Mouse (Mus musculus): ENCODE results near the gene Anks1b. TPM values are rescaled to one million over a fixed set of nuclear protein-coding genes. Genes with fewer than 3 reads are reported as not detected.

The Anks1b gene
- polyA plus RNA-seq, 1 experiment from 2014 or later, result 46.0 TPM

GRCm38 (mm10) chr10:90345394-90345793 is 472.1 kb downstream of the Anks1b start:
- H3K36me3 ChIP-seq, result no peaks in the 10 kb centered on the region
- H3K4me2 ChIP-seq (replicated peaks), result no peak overlapping the region
- ATAC-seq, result no peak
- no peak overlapping the region for H3K27ac ChIP-seq
- no peak overlapping the region for H3K9ac ChIP-seq (replicated peaks)
- no peaks in the 10 kb centered on the region for H3K4me1 ChIP-seq (replicated peaks)
- H3K9me3 ChIP-seq, result no peaks in the 10 kb centered on the region
- 91% methylated on average over 1 of the region's 1 CpGs for WGBS
- H3K27me3 ChIP-seq, result no peaks in the 10 kb centered on the region
- no peak overlapping the region for H3K4me3 ChIP-seq (replicated peaks)

- Histone ChIP-seq H3K27me3 (no peaks in the 10 kb centered on the region), H3K36me3 (no peaks in the 10 kb centered on the region), H3K27ac (no peak overlapping the region), H3K9ac (replicated peaks) (no peak overlapping the region), H3K4me1 (replicated peaks) (no peaks in the 10 kb centered on the region), H3K4me3 (replicated peaks) (no peak overlapping the region), H3K9me3 (no peaks in the 10 kb centered on the region), H3K4me2 (replicated peaks) (no peak overlapping the region)
- no CpG with 5 or more reads among the region's 1 CpGs for WGBS
- ATAC-seq, result no peak
These were observed 482.9 kb downstream of the Anks1b start for GRCm38 (mm10) chr10:90356258-90356657.

GRCm38 (mm10) chr10:90357169-90357907 is 484.0 kb downstream of the Anks1b start:
- ATAC-seq, result no peak
- H3K4me1 ChIP-seq (replicated peaks), result no peaks in the 10 kb centered on the region
- H3K36me3 ChIP-seq, result no peaks in the 10 kb centered on the region
- H3K27me3 ChIP-seq, result no peaks in the 10 kb centered on the region
- H3K27ac ChIP-seq, result no peak overlapping the region
- no peak overlapping the region for H3K4me3 ChIP-seq (replicated peaks)
- H3K9ac ChIP-seq (replicated peaks), result no peak overlapping the region
- WGBS, result 70% methylated on average over 1 of the region's 1 CpGs
- no peaks in the 10 kb centered on the region for H3K9me3 ChIP-seq
- no peak overlapping the region for H3K4me2 ChIP-seq (replicated peaks)

GRCm38 (mm10) chr10:90369015-90369414 is 495.7 kb downstream of the Anks1b start:
- H3K27ac ChIP-seq, result no peak overlapping the region
- H3K36me3 ChIP-seq, result no peaks in the 10 kb centered on the region
- no peak overlapping the region for H3K9ac ChIP-seq (replicated peaks)
- ATAC-seq, result no peak
- 96% methylated on average over 7 of the region's 7 CpGs for WGBS
- no peaks in the 10 kb centered on the region for H3K9me3 ChIP-seq
- H3K4me3 ChIP-seq (replicated peaks), result no peak overlapping the region
- H3K27me3 ChIP-seq, result no peaks in the 10 kb centered on the region
- no peak overlapping the region for H3K4me2 ChIP-seq (replicated peaks)
- H3K4me1 ChIP-seq (replicated peaks), result no peaks in the 10 kb centered on the region

GRCm38 (mm10) chr10:90370751-90371150 is 497.4 kb downstream of the Anks1b start:
- no peaks in the 10 kb centered on the region for H3K27me3 ChIP-seq
- 83% methylated on average over 3 of the region's 3 CpGs for WGBS
- no peak overlapping the region for H3K27ac ChIP-seq
- H3K4me1 ChIP-seq (replicated peaks), result no peaks in the 10 kb centered on the region
- H3K36me3 ChIP-seq, result no peaks in the 10 kb centered on the region
- no peak overlapping the region for H3K4me2 ChIP-seq (replicated peaks)
- no peaks in the 10 kb centered on the region for H3K9me3 ChIP-seq
- 0 out of 2 replicates have a peak, but pooled peaks have one; percentile 9 for ATAC-seq
- H3K4me3 ChIP-seq (replicated peaks), result no peak overlapping the region
- no peak overlapping the region for H3K9ac ChIP-seq (replicated peaks)

GRCm38 (mm10) chr10:90373469-90373868 is 500.2 kb downstream of the Anks1b start:
- 0 out of 2 replicates have a peak, but pooled peaks have one; percentile 4 for ATAC-seq
- Histone ChIP-seq H3K4me1 (replicated peaks) (no peaks in the 10 kb centered on the region), H3K9me3 (no peaks in the 10 kb centered on the region), H3K9ac (replicated peaks) (no peak overlapping the region), H3K4me3 (replicated peaks) (no peak overlapping the region), H3K27ac (no peak overlapping the region), H3K4me2 (replicated peaks) (no peak overlapping the region), H3K36me3 (no peaks in the 10 kb centered on the region), H3K27me3 (no peaks in the 10 kb centered on the region)
- WGBS, result 25% methylated on average over 4 of the region's 4 CpGs

- no peak overlapping the region for H3K4me2 ChIP-seq (replicated peaks)
- no peak overlapping the region for H3K4me3 ChIP-seq (replicated peaks)
- no peaks in the 10 kb centered on the region for H3K36me3 ChIP-seq
- H3K4me1 ChIP-seq (replicated peaks), result 0 out of 2 replicates have a peak, but pooled peaks cover 3% of the 10 kb centered on the region
- no peak overlapping the region for H3K27ac ChIP-seq
- no peaks in the 10 kb centered on the region for H3K27me3 ChIP-seq
- H3K9me3 ChIP-seq, result no peaks in the 10 kb centered on the region
- WGBS, result 64% methylated on average over 1 of the region's 1 CpGs
- H3K9ac ChIP-seq (replicated peaks), result no peak overlapping the region
- ATAC-seq, result no peak
These were observed 503.3 kb downstream of the Anks1b start for GRCm38 (mm10) chr10:90376605-90377004.

GRCm38 (mm10) chr10:90380062-90380461 is 506.8 kb downstream of the Anks1b start:
- H3K4me1 ChIP-seq (replicated peaks), result 0 out of 2 replicates have a peak, but pooled peaks cover 3% of the 10 kb centered on the region
- H3K4me3 ChIP-seq (replicated peaks), result no peak overlapping the region
- no peak overlapping the region for H3K4me2 ChIP-seq (replicated peaks)
- H3K27ac ChIP-seq, result peak overlapping the region; percentile 54
- H3K36me3 ChIP-seq, result no peaks in the 10 kb centered on the region
- no peak overlapping the region for H3K9ac ChIP-seq (replicated peaks)
- 81% methylated on average over 1 of the region's 1 CpGs for WGBS
- no peaks in the 10 kb centered on the region for H3K27me3 ChIP-seq
- ATAC-seq, result no peak
- H3K9me3 ChIP-seq, result no peaks in the 10 kb centered on the region

GRCm38 (mm10) chr10:90380704-90381339 is 507.5 kb downstream of the Anks1b start:
- 0 out of 2 replicates have a peak, but pooled peaks cover 3% of the 10 kb centered on the region for H3K4me1 ChIP-seq (replicated peaks)
- no peak overlapping the region for H3K4me2 ChIP-seq (replicated peaks)
- no peak overlapping the region for H3K9ac ChIP-seq (replicated peaks)
- H3K27me3 ChIP-seq, result no peaks in the 10 kb centered on the region
- H3K36me3 ChIP-seq, result no peaks in the 10 kb centered on the region
- no peaks in the 10 kb centered on the region for H3K9me3 ChIP-seq
- WGBS, result 55% methylated on average over 8 of the region's 8 CpGs
- H3K27ac ChIP-seq, result peak overlapping the region; percentile 54; the same call in 1 of the 2 replicates
- peak; percentile 92 for ATAC-seq
- H3K4me3 ChIP-seq (replicated peaks), result no peak overlapping the region

GRCm38 (mm10) chr10:90400382-90400781 is 527.1 kb downstream of the Anks1b start:
- H3K9me3 ChIP-seq, result no peaks in the 10 kb centered on the region
- no peak overlapping the region for H3K9ac ChIP-seq (replicated peaks)
- H3K27ac ChIP-seq, result no peak overlapping the region
- ATAC-seq, result no peak
- H3K27me3 ChIP-seq, result no peaks in the 10 kb centered on the region
- no peaks in the 10 kb centered on the region for H3K36me3 ChIP-seq
- H3K4me3 ChIP-seq (replicated peaks), result no peak overlapping the region
- H3K4me1 ChIP-seq (replicated peaks), result no peaks in the 10 kb centered on the region
- no peak overlapping the region for H3K4me2 ChIP-seq (replicated peaks)
- WGBS, result 95% methylated on average over 4 of the region's 4 CpGs

- Histone ChIP-seq H3K36me3 (no peaks in the 10 kb centered on the region), H3K4me1 (replicated peaks) (no peaks in the 10 kb centered on the region), H3K9ac (replicated peaks) (no peak overlapping the region), H3K9me3 (no peaks in the 10 kb centered on the region), H3K4me2 (replicated peaks) (no peak overlapping the region), H3K4me3 (replicated peaks) (no peak overlapping the region), H3K27ac (no peak overlapping the region), H3K27me3 (no peaks in the 10 kb centered on the region)
- 81% methylated on average over 2 of the region's 2 CpGs for WGBS
- ATAC-seq, result no peak
These were observed 535.2 kb downstream of the Anks1b start for GRCm38 (mm10) chr10:90408484-90408883.

- Histone ChIP-seq H3K9me3 (peaks cover 5% of the 10 kb centered on the region; the same call in 1 of the 2 replicates), H3K4me3 (replicated peaks) (no peak overlapping the region), H3K4me2 (replicated peaks) (no peak overlapping the region), H3K36me3 (no peaks in the 10 kb centered on the region), H3K4me1 (replicated peaks) (no peaks in the 10 kb centered on the region), H3K27ac (no peak overlapping the region), H3K9ac (replicated peaks) (no peak overlapping the region), H3K27me3 (no peaks in the 10 kb centered on the region)
- 85% methylated on average over 5 of the region's 5 CpGs for WGBS
- ATAC-seq, result no peak
These were observed 558.2 kb downstream of the Anks1b start for GRCm38 (mm10) chr10:90431527-90431926.
